Mouse (Mus musculus) frontal cortex, postnatal 14 days (tissue): ENCODE results near the gene Cyb561.

Source experiments
- DNase-seq, 2 experiments: peaks; one replicate each; pipeline ENCODE4 v3.0.0; 2022; ENCODE audit warnings: low spot score in 2 of 2

The Cyb561 gene

DNA sequence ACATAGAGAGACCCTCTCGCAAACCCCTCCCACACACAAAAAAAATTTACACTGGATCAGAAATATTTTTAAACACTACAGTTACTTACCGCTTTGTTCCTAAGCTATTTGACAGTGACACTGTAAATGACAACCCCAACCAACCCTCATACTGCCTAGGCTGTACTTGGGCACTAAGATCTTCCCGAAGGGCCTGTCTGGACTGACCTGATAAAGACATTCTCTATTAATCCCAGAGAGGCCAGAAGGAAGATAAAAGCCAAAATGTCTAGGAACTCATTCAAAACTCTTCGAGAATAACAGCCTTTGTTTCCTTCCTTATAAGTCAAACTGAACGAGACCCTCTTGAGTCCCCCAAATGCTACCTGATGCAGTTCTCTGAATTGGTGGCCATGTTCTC, 31.9 kb downstream of the Cyb561 start:
- no peak for DNase-seq

DNA sequence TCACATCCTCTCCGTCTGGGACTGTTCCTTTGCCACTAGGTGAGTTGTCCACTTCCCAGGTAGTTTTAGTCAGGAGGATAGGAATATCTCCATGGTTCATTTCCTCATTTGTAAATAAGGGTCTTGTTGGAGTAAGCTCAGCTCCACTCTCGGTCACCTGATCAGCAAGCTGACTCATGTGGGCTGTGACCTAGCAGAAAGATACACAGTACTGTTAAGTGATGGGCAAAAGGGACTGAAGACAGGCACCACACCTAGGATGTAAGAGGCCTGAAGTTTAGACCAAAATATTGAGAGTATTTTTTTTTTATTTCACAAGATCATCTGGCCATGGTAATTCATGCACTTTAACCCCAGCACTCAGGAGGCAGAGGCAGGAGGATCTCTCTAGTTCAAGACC, 32.3 kb downstream of the Cyb561 start:
- no peak for DNase-seq

GRCm38 (mm10) chr11:105920098-105920785, 32.9 kb downstream of the Cyb561 start:
- no peak for DNase-seq

- no peak for DNase-seq
Observed at GRCm38 (mm10) chr11:105913580-105913979, 39.6 kb downstream of the Cyb561 start.

- DNase-seq: peak in 1 of 2 experiments; percentile 61
Observed at GRCm38 (mm10) chr11:105911592-105912375, 41.4 kb downstream of the Cyb561 start.

- no peak for DNase-seq
Observed at GRCm38 (mm10) chr11:105911149-105911548, 42.0 kb downstream of the Cyb561 start.

- no peak for DNase-seq
Observed at GRCm38 (mm10) chr11:105909617-105910016, 43.5 kb downstream of the Cyb561 start.

GRCm38 (mm10) chr11:105908926-105909325, 44.2 kb downstream of the Cyb561 start:
- DNase-seq: no peak

DNA sequence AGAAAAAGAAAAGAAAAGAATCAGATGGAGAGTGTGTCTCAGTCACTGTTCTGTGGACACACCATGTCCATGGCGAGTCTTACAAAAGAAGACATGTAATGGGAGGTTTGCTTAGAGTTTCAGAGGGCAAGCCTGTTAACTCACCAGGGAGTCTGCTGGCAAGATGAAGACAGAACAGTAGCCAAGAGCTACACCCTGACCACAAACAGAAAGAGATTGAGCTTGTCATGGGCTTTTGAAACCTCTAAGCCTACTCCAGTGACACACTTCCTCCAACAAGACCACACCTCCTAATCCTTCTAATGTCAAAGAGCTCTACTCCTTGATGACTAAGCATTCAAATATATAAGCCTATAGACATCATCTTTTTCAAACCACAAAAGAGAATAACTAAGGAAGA, 45.8 kb downstream of the Cyb561 start:
- DNase-seq: no peak

- DNase-seq: no peak
Observed at GRCm38 (mm10) chr11:105905529-105906213, 47.5 kb downstream of the Cyb561 start.

GRCm38 (mm10) chr11:105902956-105903355, 50.2 kb downstream of the Cyb561 start:
- DNase-seq: no peak

DNA sequence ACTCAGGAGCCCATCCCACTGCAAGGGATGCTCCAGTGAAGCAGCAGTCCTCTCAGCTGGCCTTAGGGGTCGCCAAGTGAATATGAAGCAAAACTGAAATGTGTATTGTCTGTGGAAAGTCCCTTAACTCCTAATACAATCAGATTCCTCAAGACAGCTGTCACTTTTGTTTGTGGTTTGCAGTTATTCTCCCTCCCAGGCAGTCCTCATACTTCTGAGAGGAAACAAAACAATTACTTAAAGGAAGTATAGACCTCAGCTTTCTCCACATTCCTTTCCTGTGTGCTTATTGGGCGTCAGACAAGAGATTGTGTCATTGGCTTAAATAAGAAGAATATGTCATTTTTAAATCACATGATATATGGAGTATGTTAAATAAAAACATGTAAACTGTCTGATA, 51.6 kb downstream of the Cyb561 start:
- DNase-seq: no peak

GRCm38 (mm10) chr11:105899151-105899550, 54.0 kb downstream of the Cyb561 start:
- no peak for DNase-seq

- DNase-seq: no peak
Observed at GRCm38 (mm10) chr11:105887281-105887680, 65.9 kb downstream of the Cyb561 start.

DNA sequence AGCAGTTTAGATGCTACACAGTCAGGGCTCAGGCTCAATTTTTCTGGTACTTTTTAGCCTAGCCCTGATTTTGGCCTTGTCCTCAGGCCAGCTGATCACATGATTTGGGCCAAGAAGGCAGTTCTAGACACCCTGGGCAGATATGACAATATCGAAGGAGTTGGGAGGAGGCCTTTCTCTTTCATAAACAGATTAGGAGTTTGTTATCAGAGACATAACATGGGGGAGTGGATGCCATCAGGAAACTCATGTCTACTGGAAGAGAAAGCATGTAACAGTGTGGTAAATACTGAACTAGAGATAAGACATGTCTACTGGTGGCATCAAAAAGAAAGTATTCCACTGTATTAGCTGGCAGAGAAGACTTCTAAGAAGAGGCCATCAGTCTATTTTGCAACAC, 67.6 kb downstream of the Cyb561 start:
- DNase-seq: no peak
